Mouse (Mus musculus): ENCODE measurements around the gene Elovl5. TPM values are rescaled to one million over a fixed set of nuclear protein-coding genes. Genes with fewer than 3 reads are reported as not detected.

The Elovl5 gene
- polyA plus RNA-seq, 1 experiment from 2014 or later: 91.1 TPM

GRCm38 (mm10) chr9:77931740-77932139, 14.6 kb downstream of the Elovl5 start:
- 0 out of 2 replicates have a peak overlapping the region, but pooled peaks have one; percentile 1 for H3K27ac ChIP-seq
- H3K27me3 ChIP-seq (ENCODE audit: low read depth, poor library complexity, severe bottlenecking): no peaks in the 10 kb centered on the region
- no peaks in the 10 kb centered on the region for H3K9me3 ChIP-seq (replicated peaks)
- peaks cover 29% of the 10 kb centered on the region for H3K4me1 ChIP-seq
- 85% methylated on average over 5 of the region's 5 CpGs for WGBS
- DNase-seq (ENCODE audit: low spot score): no peak
- H3K36me3 ChIP-seq: peaks cover 6% of the 10 kb centered on the region
- no peak overlapping the region for H3K4me3 ChIP-seq

- H3K27ac ChIP-seq: no peak overlapping the region
- H3K36me3 ChIP-seq: peaks cover 6% of the 10 kb centered on the region
- H3K27me3 ChIP-seq (ENCODE audit: low read depth, poor library complexity, severe bottlenecking): no peaks in the 10 kb centered on the region
- no peak for DNase-seq (ENCODE audit: low spot score)
- H3K9me3 ChIP-seq (replicated peaks): no peaks in the 10 kb centered on the region
- peaks cover 47% of the 10 kb centered on the region for H3K4me1 ChIP-seq
- WGBS: 70% methylated on average over 10 of the region's 10 CpGs
- H3K4me3 ChIP-seq: no peak overlapping the region
Measured at GRCm38 (mm10) chr9:77935818-77936611, 18.9 kb downstream of the Elovl5 start.

- WGBS: 84% methylated on average over 11 of the region's 11 CpGs
- H3K36me3 ChIP-seq: peaks cover 6% of the 10 kb centered on the region
- no peak overlapping the region for H3K27ac ChIP-seq
- H3K4me3 ChIP-seq: no peak overlapping the region
- no peak for DNase-seq (ENCODE audit: low spot score)
- H3K27me3 ChIP-seq (ENCODE audit: low read depth, poor library complexity, severe bottlenecking): no peaks in the 10 kb centered on the region
- H3K9me3 ChIP-seq (replicated peaks): no peaks in the 10 kb centered on the region
- H3K4me1 ChIP-seq: peaks cover 47% of the 10 kb centered on the region
Measured at GRCm38 (mm10) chr9:77937875-77938274, 20.7 kb downstream of the Elovl5 start.

- Histone ChIP-seq H3K36me3 (peaks cover 6% of the 10 kb centered on the region), H3K4me3 (no peak overlapping the region), H3K9me3 (replicated peaks) (no peaks in the 10 kb centered on the region), H3K4me1 (peaks cover 47% of the 10 kb centered on the region), H3K27me3 (ENCODE audit: low read depth, poor library complexity, severe bottlenecking) (no peaks in the 10 kb centered on the region), H3K27ac (peak overlapping the region; percentile 40; the same call in 1 of the 2 replicates)
- WGBS: 61% methylated on average over 13 of the region's 13 CpGs
- DNase-seq (ENCODE audit: low spot score): no peak
Measured at GRCm38 (mm10) chr9:77938761-77939553, 21.8 kb downstream of the Elovl5 start.

- 81% methylated on average over 5 of the region's 5 CpGs for WGBS
- Histone ChIP-seq H3K27me3 (ENCODE audit: low read depth, poor library complexity, severe bottlenecking) (no peaks in the 10 kb centered on the region), H3K9me3 (replicated peaks) (no peaks in the 10 kb centered on the region), H3K4me3 (no peak overlapping the region), H3K4me1 (peaks cover 47% of the 10 kb centered on the region), H3K36me3 (peaks cover 3% of the 10 kb centered on the region), H3K27ac (peak overlapping the region; percentile 40; the same call in 1 of the 2 replicates)
- DNase-seq (ENCODE audit: low spot score): no peak
Measured at GRCm38 (mm10) chr9:77939554-77939920, 22.4 kb downstream of the Elovl5 start.

GRCm38 (mm10) chr9:77941058-77941457, 23.9 kb downstream of the Elovl5 start:
- Histone ChIP-seq H3K4me1 (peaks cover 47% of the 10 kb centered on the region), H3K27me3 (ENCODE audit: low read depth, poor library complexity, severe bottlenecking) (no peaks in the 10 kb centered on the region), H3K36me3 (0 out of 2 replicates have a peak, but pooled peaks cover 2% of the 10 kb centered on the region), H3K9me3 (replicated peaks) (no peaks in the 10 kb centered on the region), H3K27ac (no peak overlapping the region), H3K4me3 (no peak overlapping the region)
- 59% methylated on average over 6 of the region's 6 CpGs for WGBS
- no peak for DNase-seq (ENCODE audit: low spot score)

- DNase-seq (ENCODE audit: low spot score): no peak
- H3K4me3 ChIP-seq: no peak overlapping the region
- H3K27me3 ChIP-seq (ENCODE audit: low read depth, poor library complexity, severe bottlenecking): no peaks in the 10 kb centered on the region
- H3K4me1 ChIP-seq: peaks cover 47% of the 10 kb centered on the region
- no peaks in the 10 kb centered on the region; the same call in 1 of the 2 replicates for H3K36me3 ChIP-seq
- WGBS: 75% methylated on average over 9 of the region's 9 CpGs
- H3K9me3 ChIP-seq (replicated peaks): no peaks in the 10 kb centered on the region
- H3K27ac ChIP-seq: no peak overlapping the region
Measured at GRCm38 (mm10) chr9:77941836-77942235, 24.7 kb downstream of the Elovl5 start.

GRCm38 (mm10) chr9:77942411-77942810, 25.2 kb downstream of the Elovl5 start:
- Histone ChIP-seq H3K27ac (no peak overlapping the region), H3K4me1 (peaks cover 44% of the 10 kb centered on the region), H3K9me3 (replicated peaks) (no peaks in the 10 kb centered on the region), H3K27me3 (ENCODE audit: low read depth, poor library complexity, severe bottlenecking) (no peaks in the 10 kb centered on the region), H3K36me3 (peaks cover 2% of the 10 kb centered on the region; the same call in 1 of the 2 replicates), H3K4me3 (no peak overlapping the region)
- no peak for DNase-seq (ENCODE audit: low spot score)
- 91% methylated on average over 10 of the region's 10 CpGs for WGBS

GRCm38 (mm10) chr9:77943316-77943715, 26.2 kb downstream of the Elovl5 start:
- 92% methylated on average over 2 of the region's 2 CpGs for WGBS
- Histone ChIP-seq H3K4me1 (peaks cover 38% of the 10 kb centered on the region), H3K4me3 (no peak overlapping the region), H3K9me3 (replicated peaks) (no peaks in the 10 kb centered on the region), H3K27ac (no peak overlapping the region), H3K36me3 (peaks cover 4% of the 10 kb centered on the region; the same call in 1 of the 2 replicates), H3K27me3 (ENCODE audit: low read depth, poor library complexity, severe bottlenecking) (no peaks in the 10 kb centered on the region)
- no peak for DNase-seq (ENCODE audit: low spot score)

GRCm38 (mm10) chr9:77944195-77944594, 27.0 kb downstream of the Elovl5 start:
- peaks cover 4% of the 10 kb centered on the region; the same call in 1 of the 2 replicates for H3K36me3 ChIP-seq
- H3K27ac ChIP-seq: no peak overlapping the region
- no peak for DNase-seq (ENCODE audit: low spot score)
- H3K4me3 ChIP-seq: no peak overlapping the region
- no peaks in the 10 kb centered on the region for H3K9me3 ChIP-seq (replicated peaks)
- WGBS: 88% methylated on average over 3 of the region's 3 CpGs
- H3K4me1 ChIP-seq: peaks cover 29% of the 10 kb centered on the region
- no peaks in the 10 kb centered on the region for H3K27me3 ChIP-seq (ENCODE audit: low read depth, poor library complexity, severe bottlenecking)

GRCm38 (mm10) chr9:77945792-77946666, 28.9 kb downstream of the Elovl5 start:
- Histone ChIP-seq H3K9me3 (replicated peaks) (no peaks in the 10 kb centered on the region), H3K27ac (no peak overlapping the region), H3K4me3 (no peak overlapping the region), H3K27me3 (ENCODE audit: low read depth, poor library complexity, severe bottlenecking) (no peaks in the 10 kb centered on the region), H3K4me1 (peaks cover 20% of the 10 kb centered on the region), H3K36me3 (peaks cover 4% of the 10 kb centered on the region; the same call in 1 of the 2 replicates)
- no peak for DNase-seq (ENCODE audit: low spot score)
- 86% methylated on average over 6 of the region's 6 CpGs for WGBS

- H3K9me3 ChIP-seq (replicated peaks): no peaks in the 10 kb centered on the region
- no peak for DNase-seq (ENCODE audit: low spot score)
- no peak overlapping the region for H3K27ac ChIP-seq
- no peaks in the 10 kb centered on the region for H3K27me3 ChIP-seq (ENCODE audit: low read depth, poor library complexity, severe bottlenecking)
- 84% methylated on average over 2 of the region's 2 CpGs for WGBS
- no peak overlapping the region for H3K4me3 ChIP-seq
- H3K4me1 ChIP-seq: peaks cover 23% of the 10 kb centered on the region
- peaks cover 4% of the 10 kb centered on the region; the same call in 1 of the 2 replicates for H3K36me3 ChIP-seq
Measured at GRCm38 (mm10) chr9:77948214-77948613, 31.1 kb downstream of the Elovl5 start.
